Mouse (Mus musculus): ENCODE data around the gene Lta. TPM values are rescaled to one million over a fixed set of nuclear protein-coding genes. Genes with fewer than 3 reads are reported as not detected.

Lta gene
- polyA plus RNA-seq, 1 experiment from 2014 or later = 0.85 TPM

DNA sequence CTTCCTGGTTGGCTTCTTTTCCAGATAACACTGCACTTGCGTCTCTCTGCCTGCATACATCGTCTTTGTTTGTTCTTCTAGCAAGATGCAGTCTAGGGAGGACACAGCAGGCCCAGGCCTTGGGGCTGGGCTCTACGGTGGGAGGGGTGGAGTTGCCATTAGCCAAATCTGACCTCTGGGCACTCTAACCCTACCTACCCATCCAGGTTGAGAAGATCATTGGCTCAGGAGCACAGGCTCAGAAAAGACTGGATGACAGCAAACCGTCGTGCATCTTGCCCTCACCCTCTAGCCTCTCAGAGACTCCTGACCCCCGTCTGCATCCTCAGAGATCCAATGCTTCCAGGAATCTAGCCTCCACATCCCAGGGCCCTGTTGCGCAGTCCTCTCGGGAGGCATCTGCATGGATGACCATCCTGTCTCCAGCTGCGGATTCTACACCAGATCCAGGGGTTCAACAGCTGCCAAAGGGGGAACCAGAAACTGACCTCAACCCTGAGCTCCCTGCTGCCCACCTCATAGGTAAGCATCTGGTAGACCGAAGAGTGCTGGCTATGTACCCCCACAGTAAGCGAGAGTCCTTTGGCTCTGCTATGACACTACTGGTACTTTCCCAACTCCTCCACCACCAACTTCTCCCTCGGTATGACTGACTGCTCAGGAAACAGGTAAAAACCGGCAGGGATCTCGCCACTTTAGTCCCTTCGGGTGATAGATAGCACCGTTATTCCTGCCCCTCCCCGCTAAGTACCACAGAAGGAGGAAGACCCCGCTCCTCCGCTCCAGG, 10.1 kb downstream of the Lta start:
- Histone ChIP-seq H3K9ac (ENCODE audit: low read length) (no peak overlapping the region; the same call in 1 of the 2 replicates), H3K36me3 (ENCODE audit: control insufficient read depth, insufficient read depth, low read length) (no peaks in the 10 kb centered on the region), H3K4me1 (replicated peaks; ENCODE audit: control insufficient read depth, insufficient read depth, low read length) (peaks cover 19% of the 10 kb centered on the region; the same call in 1 of the 2 replicates), H3K27ac (ENCODE audit: low read depth) (no peak overlapping the region), H3K4me2 (ENCODE audit: low read length) (peak overlapping the region; percentile 60), H3K9me3 (ENCODE audit: control insufficient read depth, low read length) (no peaks in the 10 kb centered on the region), H3K4me3 (ENCODE audit: low read depth, low read length) (peak overlapping the region; percentile 26), H3K27me3 (replicated peaks; ENCODE audit: control insufficient read depth, insufficient read depth, low read length) (peaks cover 29% of the 10 kb centered on the region)
- DNase-seq (ENCODE audit: low spot score) = no peak
- no peak for ATAC-seq (replicated peaks; ENCODE audit: low FRiP score, low TSS enrichment, low read depth)
- 36% methylated on average over 19 of the region's 19 CpGs for WGBS

DNA sequence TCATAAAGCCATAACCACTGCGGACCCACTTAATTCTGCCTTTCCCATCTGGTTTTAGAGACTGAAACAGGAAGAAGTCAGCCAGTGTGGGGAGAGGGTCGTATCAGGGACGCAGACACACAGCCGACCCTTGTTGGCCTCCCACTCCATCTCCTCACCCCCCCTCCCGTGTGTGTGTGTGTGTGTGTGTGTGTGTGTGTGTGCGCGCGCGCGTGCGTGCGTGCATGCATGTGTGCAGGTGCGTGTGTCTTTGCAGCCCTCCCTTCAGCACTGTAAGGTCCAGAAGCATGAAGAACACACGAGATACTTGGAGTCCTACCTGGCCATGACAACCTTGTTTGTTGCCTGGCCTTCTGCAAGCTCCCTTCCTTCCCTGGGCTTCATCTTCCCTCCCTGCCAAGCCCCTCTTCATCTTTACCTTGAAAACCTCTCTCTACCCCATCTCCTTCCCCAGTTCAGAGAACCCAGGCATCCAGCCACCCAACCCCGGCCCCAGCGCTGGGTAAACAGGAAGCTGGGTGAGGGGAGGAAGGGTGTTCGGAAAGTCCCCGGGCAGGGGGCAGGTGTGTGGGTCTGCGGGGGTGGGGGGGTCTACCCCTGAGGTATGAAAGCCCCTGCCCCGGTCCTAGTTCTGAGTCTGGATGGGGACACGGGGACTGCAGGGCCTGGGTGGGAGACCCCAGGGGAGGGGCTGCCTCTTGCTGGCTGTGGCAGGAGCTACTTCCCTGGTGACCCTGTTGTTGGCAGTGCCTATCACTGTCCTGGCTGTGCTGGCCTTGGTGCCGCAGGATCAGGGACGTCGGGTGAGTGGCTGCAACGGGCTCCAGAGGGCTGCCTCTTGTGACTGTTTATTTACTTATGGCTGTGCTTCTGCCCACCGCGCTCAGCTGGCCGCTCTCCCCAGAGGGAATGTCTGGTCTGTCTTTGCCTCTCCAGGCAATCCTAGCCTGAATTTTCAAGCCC, 11.0 kb downstream of the Lta start, which contains the start of gene Ltb:
Gene Ltb, plus strand, starts transcription at position 559 of the 963 bp plus-strand sequence.
- Histone ChIP-seq H3K27me3 (replicated peaks; ENCODE audit: control insufficient read depth, insufficient read depth, low read length) (peaks cover 23% of the 10 kb centered on the region), H3K9ac (ENCODE audit: low read length) (no peak within 1 kb of the TSS)
- 48% methylated on average over 28 of the region's 28 CpGs for WGBS

DNA sequence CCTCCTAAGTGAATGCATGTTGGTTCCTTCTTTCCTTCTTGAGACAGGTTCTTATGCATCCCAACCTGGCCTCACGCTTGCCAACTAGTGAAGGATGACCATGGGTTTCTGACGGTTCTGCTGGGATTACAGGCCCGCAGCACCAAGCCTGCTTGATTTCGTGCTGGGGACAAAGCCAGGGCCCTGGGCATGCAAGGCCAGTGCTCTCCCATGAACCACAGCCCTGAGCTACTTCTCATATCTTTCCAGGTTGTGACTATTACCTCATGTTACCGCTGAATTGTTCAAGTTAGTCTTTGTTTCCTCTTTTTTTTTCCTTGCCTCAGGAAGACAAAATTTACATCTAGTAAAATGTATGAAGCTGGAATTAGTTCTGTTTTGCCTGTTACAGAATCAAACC, 12.2 kb downstream of the Lta start:
- H3K27me3 ChIP-seq (replicated peaks; ENCODE audit: control insufficient read depth, insufficient read depth, low read length) = peaks cover 23% of the 10 kb centered on the region
- 87% methylated on average over 5 of the region's 5 CpGs for WGBS
- no peak for ATAC-seq (replicated peaks; ENCODE audit: low FRiP score, low TSS enrichment, low read depth)

More for the DNA sequence above, 11.0 kb downstream of the Lta start, which contains the start of gene Ltb:
- H3K9me3 ChIP-seq (ENCODE audit: control insufficient read depth, low read length) = no peaks in the 10 kb centered on the region
- H3K4me1 ChIP-seq (replicated peaks; ENCODE audit: control insufficient read depth, insufficient read depth, low read length) = peaks cover 19% of the 10 kb centered on the region; the same call in 1 of the 2 replicates
- H3K4me2 ChIP-seq (ENCODE audit: low read length) = peak within 1 kb of the TSS; percentile 60
- DNase-seq (ENCODE audit: low spot score) (no peak), ATAC-seq (replicated peaks; ENCODE audit: low FRiP score, low TSS enrichment, low read depth) (no peak)
- peak within 1 kb of the TSS; percentile 26 for H3K4me3 ChIP-seq (ENCODE audit: low read depth, low read length)
- H3K27ac ChIP-seq (ENCODE audit: low read depth) = no peak within 1 kb of the TSS
- H3K36me3 ChIP-seq (ENCODE audit: control insufficient read depth, insufficient read depth, low read length) = no peaks in the 10 kb centered on the region

GRCm38 (mm10) chr17:35191723-35192122, 13.4 kb downstream of the Lta start:
- Histone ChIP-seq H3K9me3 (ENCODE audit: control insufficient read depth, low read length) (no peaks in the 10 kb centered on the region), H3K36me3 (ENCODE audit: control insufficient read depth, insufficient read depth, low read length) (no peaks in the 10 kb centered on the region), H3K27ac (ENCODE audit: low read depth) (no peak overlapping the region), H3K4me3 (ENCODE audit: low read depth, low read length) (no peak overlapping the region), H3K9ac (ENCODE audit: low read length) (no peak overlapping the region), H3K4me2 (ENCODE audit: low read length) (no peak overlapping the region), H3K27me3 (replicated peaks; ENCODE audit: control insufficient read depth, insufficient read depth, low read length) (peaks cover 18% of the 10 kb centered on the region), H3K4me1 (replicated peaks; ENCODE audit: control insufficient read depth, insufficient read depth, low read length) (peaks cover 19% of the 10 kb centered on the region; the same call in 1 of the 2 replicates)
- ATAC-seq (replicated peaks; ENCODE audit: low FRiP score, low TSS enrichment, low read depth) (no peak), DNase-seq (ENCODE audit: low spot score) (no peak)
- 61% methylated on average over 2 of the region's 2 CpGs for WGBS

More for the DNA sequence above, 12.2 kb downstream of the Lta start:
- Histone ChIP-seq H3K36me3 (ENCODE audit: control insufficient read depth, insufficient read depth, low read length) (no peaks in the 10 kb centered on the region), H3K4me2 (ENCODE audit: low read length) (no peak overlapping the region), H3K9me3 (ENCODE audit: control insufficient read depth, low read length) (no peaks in the 10 kb centered on the region), H3K4me1 (replicated peaks; ENCODE audit: control insufficient read depth, insufficient read depth, low read length) (peaks cover 19% of the 10 kb centered on the region; the same call in 1 of the 2 replicates), H3K27ac (ENCODE audit: low read depth) (no peak overlapping the region), H3K9ac (ENCODE audit: low read length) (no peak overlapping the region), H3K4me3 (ENCODE audit: low read depth, low read length) (no peak overlapping the region)
- no peak for DNase-seq (ENCODE audit: low spot score)

- H3K4me3 ChIP-seq (ENCODE audit: low read depth, low read length) = no peak overlapping the region
- no peaks in the 10 kb centered on the region for H3K36me3 ChIP-seq (ENCODE audit: control insufficient read depth, insufficient read depth, low read length)
- H3K9me3 ChIP-seq (ENCODE audit: control insufficient read depth, low read length) = no peaks in the 10 kb centered on the region
- no peak overlapping the region for H3K9ac ChIP-seq (ENCODE audit: low read length)
- peaks cover 16% of the 10 kb centered on the region for H3K4me1 ChIP-seq (replicated peaks; ENCODE audit: control insufficient read depth, insufficient read depth, low read length)
- no peak for DNase-seq (ENCODE audit: low spot score)
- WGBS = 63% methylated on average over 4 of the region's 4 CpGs
- no peak overlapping the region for H3K4me2 ChIP-seq (ENCODE audit: low read length)
- H3K27ac ChIP-seq (ENCODE audit: low read depth) = no peak overlapping the region
- no peak for ATAC-seq (replicated peaks; ENCODE audit: low FRiP score, low TSS enrichment, low read depth)
- peaks cover 5% of the 10 kb centered on the region for H3K27me3 ChIP-seq (replicated peaks; ENCODE audit: control insufficient read depth, insufficient read depth, low read length)
These were observed 15.1 kb downstream of the Lta start for GRCm38 (mm10) chr17:35190096-35190495.

GRCm38 (mm10) chr17:35189186-35189585, 16.0 kb downstream of the Lta start:
- H3K9me3 ChIP-seq (ENCODE audit: control insufficient read depth, low read length) = no peaks in the 10 kb centered on the region
- 50% methylated on average over 1 of the region's 1 CpGs for WGBS
- no peaks in the 10 kb centered on the region; the same call in 1 of the 2 replicates for H3K27me3 ChIP-seq (replicated peaks; ENCODE audit: control insufficient read depth, insufficient read depth, low read length)
- H3K4me3 ChIP-seq (ENCODE audit: low read depth, low read length) = no peak overlapping the region
- no peak overlapping the region for H3K9ac ChIP-seq (ENCODE audit: low read length)
- peaks cover 9% of the 10 kb centered on the region for H3K4me1 ChIP-seq (replicated peaks; ENCODE audit: control insufficient read depth, insufficient read depth, low read length)
- H3K36me3 ChIP-seq (ENCODE audit: control insufficient read depth, insufficient read depth, low read length) = no peaks in the 10 kb centered on the region
- ATAC-seq (replicated peaks; ENCODE audit: low FRiP score, low TSS enrichment, low read depth) (no peak), DNase-seq (ENCODE audit: low spot score) (no peak)
- no peak overlapping the region for H3K27ac ChIP-seq (ENCODE audit: low read depth)
- H3K4me2 ChIP-seq (ENCODE audit: low read length) = no peak overlapping the region

GRCm38 (mm10) chr17:35187959-35188610, 17.1 kb downstream of the Lta start, which contains the start of gene Lst1:
Gene Lst1 (minus strand): TSS chr17:35188439.
- Histone ChIP-seq H3K4me2 (ENCODE audit: low read length) (no peak within 1 kb of the TSS), H3K4me1 (replicated peaks; ENCODE audit: control insufficient read depth, insufficient read depth, low read length) (peaks cover 5% of the 10 kb centered on the region), H3K4me3 (ENCODE audit: low read depth, low read length) (no peak within 1 kb of the TSS), H3K27ac (ENCODE audit: low read depth) (no peak within 1 kb of the TSS), H3K9me3 (ENCODE audit: control insufficient read depth, low read length) (no peaks in the 10 kb centered on the region), H3K36me3 (ENCODE audit: control insufficient read depth, insufficient read depth, low read length) (no peaks in the 10 kb centered on the region), H3K9ac (ENCODE audit: low read length) (no peak within 1 kb of the TSS), H3K27me3 (replicated peaks; ENCODE audit: control insufficient read depth, insufficient read depth, low read length) (no peaks in the 10 kb centered on the region)
- no peak for ATAC-seq (replicated peaks; ENCODE audit: low FRiP score, low TSS enrichment, low read depth)
- WGBS = 63% methylated on average over 7 of the region's 7 CpGs
- DNase-seq (ENCODE audit: low spot score) = no peak

GRCm38 (mm10) chr17:35187345-35187744, 17.8 kb downstream of the Lta start:
- no peak for ATAC-seq (replicated peaks; ENCODE audit: low FRiP score, low TSS enrichment, low read depth)
- Histone ChIP-seq H3K36me3 (ENCODE audit: control insufficient read depth, insufficient read depth, low read length) (no peaks in the 10 kb centered on the region), H3K4me2 (ENCODE audit: low read length) (no peak overlapping the region), H3K9me3 (ENCODE audit: control insufficient read depth, low read length) (no peaks in the 10 kb centered on the region), H3K27me3 (replicated peaks; ENCODE audit: control insufficient read depth, insufficient read depth, low read length) (no peaks in the 10 kb centered on the region), H3K4me1 (replicated peaks; ENCODE audit: control insufficient read depth, insufficient read depth, low read length) (peaks cover 5% of the 10 kb centered on the region), H3K4me3 (ENCODE audit: low read depth, low read length) (no peak overlapping the region), H3K9ac (ENCODE audit: low read length) (no peak overlapping the region), H3K27ac (ENCODE audit: low read depth) (no peak overlapping the region)
- 66% methylated on average over 4 of the region's 4 CpGs for WGBS
- DNase-seq (ENCODE audit: low spot score) = no peak
